Mouse (Mus musculus): ENCODE data around the gene Il11ra1.

GRCm38 (mm10) chr4:41705922-41706754 lies 6.3 kb downstream of the Il11ra1 start:
- TF ChIP-seq CTCF (IDR thresholded peaks at IDR 0.05; ENCODE audit: borderline replicate concordance, insufficient read depth, low read depth, low read length) (no peak), POLR2A (IDR thresholded peaks at IDR 0.05; ENCODE audit: borderline replicate concordance, insufficient read depth, low read length) (no peak)
